Mouse (Mus musculus) v-Abl transformed pro-B cells (cell line): ENCODE measurements around the gene Hoxc12.

ENCODE experiments used
- in situ Hi-C, 2 experiments: fragments of 400-800 bp; cut with MboI; formaldehyde crosslinking; loops; one replicate each; pipeline ENCODE4 v1.15.1; 2025; ENCODE audit not compliant: unreplicated experiment in 2 of 2

The Hoxc12 gene

GRCm38 (mm10) chr15:102979936-102980335, 43.4 kb downstream of the Hoxc12 start:
- in situ Hi-C loops = loop anchor here (10.0 kb wide), 2 partner anchors 335 to 365 kb away; partner anchors contain the start of genes Gpr84 (in 2 of the 2) and Zfp385a (in 1 of the 2)

GRCm38 (mm10) chr15:102980352-102980751, 43.8 kb downstream of the Hoxc12 start:
- in situ Hi-C loops = loop anchor here (10.0 kb wide), 2 partner anchors 334 to 364 kb away; partner anchors contain the start of genes Gpr84 (in 2 of the 2) and Zfp385a (in 1 of the 2)

- in situ Hi-C loops = loop anchor here (10.0 kb wide), 2 partner anchors 334 to 364 kb away; partner anchors contain the start of genes Gpr84 (in 2 of the 2) and Zfp385a (in 1 of the 2)
Measured at GRCm38 (mm10) chr15:102980912-102981311, 44.4 kb downstream of the Hoxc12 start.

- in situ Hi-C loops = loop anchor here (10.0 kb wide), 2 partner anchors 333 to 363 kb away; partner anchors contain the start of genes Gpr84 (in 2 of the 2) and Zfp385a (in 1 of the 2)
Measured at GRCm38 (mm10) chr15:102981379-102982288, 45.1 kb downstream of the Hoxc12 start.

GRCm38 (mm10) chr15:102983716-102984115, 47.2 kb downstream of the Hoxc12 start:
- in situ Hi-C loops = loop anchor here (10.0 kb wide), 2 partner anchors 331 to 361 kb away; partner anchors contain the start of genes Gpr84 (in 2 of the 2) and Zfp385a (in 1 of the 2)

- in situ Hi-C loops = loop anchor here (10.0 kb wide), 2 partner anchors 330 to 360 kb away; partner anchors contain the start of genes Gpr84 (in 2 of the 2) and Zfp385a (in 1 of the 2)
Measured at GRCm38 (mm10) chr15:102984521-102984920, 48.0 kb downstream of the Hoxc12 start.

- in situ Hi-C loops = loop anchor here (5.0 to 10.0 kb wide), 4 partner anchors 187 to 360 kb away; partner anchors contain the start of genes Gpr84 (in 2 of the 2) and Zfp385a (in 2 of the 2)
Measured at GRCm38 (mm10) chr15:102984925-102985324, 48.4 kb downstream of the Hoxc12 start.

DNA sequence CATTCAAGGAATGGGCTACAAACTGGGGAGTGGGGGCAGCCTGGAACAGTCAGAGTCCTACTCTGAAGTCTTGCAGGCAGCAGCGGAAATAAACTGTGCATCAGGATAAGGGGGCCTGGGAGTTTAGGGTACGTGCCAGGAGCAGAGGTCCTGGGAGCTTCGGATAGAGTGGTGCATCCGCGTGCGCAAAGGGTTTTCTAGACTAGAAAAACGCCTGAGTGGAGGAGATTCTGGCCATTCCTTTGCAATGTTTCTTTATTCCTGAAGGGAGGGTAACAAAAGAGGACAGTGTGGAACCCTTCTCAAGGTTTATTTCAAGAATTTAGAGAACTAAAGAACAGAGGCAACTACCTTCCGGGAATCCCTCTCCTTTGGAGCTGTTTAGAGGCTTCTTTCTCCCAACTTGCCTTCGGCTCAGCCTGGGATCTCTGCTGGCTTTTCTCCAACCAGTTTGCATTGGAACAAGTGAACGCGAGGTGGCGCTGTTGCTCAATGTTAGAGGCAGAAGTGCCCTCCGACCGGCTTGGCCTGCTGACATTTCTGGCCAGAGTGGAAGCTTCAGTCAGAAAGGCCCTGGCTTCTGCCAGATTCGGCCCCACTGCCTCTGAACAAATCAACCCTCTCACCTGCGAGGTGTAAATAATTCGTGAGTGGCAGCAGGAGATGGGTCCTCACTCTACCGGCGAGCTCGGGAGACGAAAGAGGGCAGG, 50.7 kb downstream of the Hoxc12 start:
- in situ Hi-C loops = loop anchor here (5.0 to 10.0 kb wide), 4 partner anchors 185 to 358 kb away; partner anchors contain the start of genes Gpr84 (in 2 of the 2) and Zfp385a (in 2 of the 2)

- in situ Hi-C loops = loop anchor here (5.0 to 10.0 kb wide), 4 partner anchors 184 to 357 kb away; partner anchors contain the start of genes Gpr84 (in 2 of the 2) and Zfp385a (in 2 of the 2)
Measured at GRCm38 (mm10) chr15:102988078-102988477, 51.5 kb downstream of the Hoxc12 start.
